Mouse (Mus musculus) olfactory bulb, adult 2 months (tissue): ENCODE measurements at regions not wholly inside any gene's neighbourhood (a gene's known extent, or its start where the extent isn't known, plus 50 kb on each side); places are given as distances from the start of the nearest gene placed in this dataset.

ENCODE experiments used
- CTCF ChIP-seq: fragments of 200-500 bp; IDR thresholded peaks from 2 replicates; pipeline ENCODE4 v1.5.1; 2012; ENCODE audit warnings: low read depth, mild to moderate bottlenecking, low read length, moderate library complexity; ENCODE audit not compliant: insufficient read depth
- POLR2A ChIP-seq: fragments of 200-500 bp; IDR thresholded peaks from 2 replicates; pipeline ENCODE4 v1.6.1; 2012; ENCODE audit warnings: mild to moderate bottlenecking, low read depth, low read length, moderate library complexity; ENCODE audit not compliant: insufficient read depth

GRCm38 (mm10) chr1:137213717-137214116, 253.5 kb upstream of the Nr5a2 start:
- TF ChIP-seq CTCF: no peak
- no peak for TF ChIP-seq POLR2A
